Mouse (Mus musculus) embryonic facial prominence, embryonic 11.5 days (tissue): ENCODE data around the gene Selenof. TPM values are rescaled to one million over a fixed set of nuclear protein-coding genes. Genes with fewer than 3 reads are reported as not detected.

Experiments
- ATAC-seq: fragments of 200-750 bp; cut with Nextera tagmentation; replicated peaks from 2 replicates; pipeline ENCODE4 v1.8.0; 2017; ENCODE audit warnings: low read depth; ENCODE audit not compliant: insufficient number of reproducible peaks, low FRiP score, low TSS enrichment
- DNase-seq: peaks from one replicate; pipeline ENCODE4 v3.0.0-alpha.2; 2015; ENCODE audit warnings: low spot score
- H3K27ac ChIP-seq: fragments of 300-500 bp; sonication (generic); replicated peaks from 2 replicates; pipeline ENCODE4 v1.5.1; 2014; ENCODE audit warnings: mild to moderate bottlenecking, low read depth, low read length, control low read depth
- H3K27me3 ChIP-seq: fragments of 300-500 bp; sonication (generic); 2 replicates; pipeline ENCODE4 v1.6.1; 2014; ENCODE audit warnings: mild to moderate bottlenecking, low read length, moderate library complexity, mixed read lengths; ENCODE audit not compliant: control insufficient read depth, insufficient read depth
- H3K36me3 ChIP-seq: fragments of 300-500 bp; sonication (generic); replicated peaks from 2 replicates; pipeline ENCODE4 v1.6.1; 2014; ENCODE audit warnings: low read depth, mild to moderate bottlenecking, low read length, moderate library complexity, mixed read lengths; ENCODE audit not compliant: control insufficient read depth, insufficient read depth
- H3K4me1 ChIP-seq: fragments of 300-500 bp; sonication (generic); 2 replicates; pipeline ENCODE4 v1.6.1; 2014; ENCODE audit warnings: low read length, mixed read lengths; ENCODE audit not compliant: control insufficient read depth, insufficient read depth
- H3K4me2 ChIP-seq: fragments of 300-500 bp; sonication (generic); 2 replicates; pipeline ENCODE4 v1.6.1; 2014; ENCODE audit warnings: low read depth, mild to moderate bottlenecking, control low read depth, low read length, moderate library complexity
- H3K4me3 ChIP-seq: fragments of 300-500 bp; sonication (generic); 2 replicates; pipeline ENCODE4 v1.5.1; 2014; ENCODE audit warnings: low read depth, low read length, control low read depth
- H3K9ac ChIP-seq: fragments of 300-500 bp; sonication (generic); replicated peaks from 2 replicates; pipeline ENCODE4 v1.6.1; 2014; ENCODE audit warnings: mild to moderate bottlenecking, control low read depth, low read length
- H3K9me3 ChIP-seq: fragments of 300-500 bp; sonication (generic); replicated peaks from 2 replicates; pipeline ENCODE4 v1.6.1; 2016; ENCODE audit warnings: mild to moderate bottlenecking, low read length, inconsistent platforms, mixed read lengths; ENCODE audit not compliant: control insufficient read depth
- WGBS: fragments of 180-500 bp; shearing (Covaris S2); extraction: QIAGEN DNeasy Blood & Tissue Kit; methylation state at CpG from one replicate; pipeline ENCODE4 v1.1.7; 2014; 5-methylcytosine and 5-hydroxymethylcytosine counted together
- polyA plus RNA-seq: library from polyadenylated mRNA; unstranded; fragments of >200 nt; fragmentation: Nextera tagmentation; extraction: Ambion mirVana; gene quantifications from 2 replicates; pipeline ENCODE4 v1.2.1, GENCODE M21; 2014

Selenof gene
- polyA plus RNA-seq, 1 experiment from 2014 or later: 420 TPM

GRCm38 (mm10) chr3:144580281-144580680, 10.2 kb downstream of the Selenof start:
- 94% methylated on average over 7 of the region's 7 CpGs for WGBS
- no peak for DNase-seq
- Histone ChIP-seq H3K9me3 (no peaks in the 10 kb centered on the region), H3K36me3 (no peaks in the 10 kb centered on the region; the same call in none of the 2 replicates), H3K27me3 (no peaks in the 10 kb centered on the region), H3K27ac (no peak overlapping the region), H3K4me3 (no peak overlapping the region), H3K4me2 (no peak overlapping the region), H3K9ac (no peak overlapping the region), H3K4me1 (no peaks in the 10 kb centered on the region)
- ATAC-seq: no peak

GRCm38 (mm10) chr3:144581842-144582241, 11.7 kb downstream of the Selenof start:
- Histone ChIP-seq H3K27me3 (no peaks in the 10 kb centered on the region), H3K27ac (no peak overlapping the region), H3K36me3 (no peaks in the 10 kb centered on the region; the same call in none of the 2 replicates), H3K4me2 (no peak overlapping the region), H3K4me3 (no peak overlapping the region), H3K9me3 (no peaks in the 10 kb centered on the region), H3K9ac (no peak overlapping the region), H3K4me1 (no peaks in the 10 kb centered on the region)
- no peak for DNase-seq
- ATAC-seq: no peak
- 79% methylated on average over 3 of the region's 3 CpGs for whole genome bisulfite sequencing

DNA sequence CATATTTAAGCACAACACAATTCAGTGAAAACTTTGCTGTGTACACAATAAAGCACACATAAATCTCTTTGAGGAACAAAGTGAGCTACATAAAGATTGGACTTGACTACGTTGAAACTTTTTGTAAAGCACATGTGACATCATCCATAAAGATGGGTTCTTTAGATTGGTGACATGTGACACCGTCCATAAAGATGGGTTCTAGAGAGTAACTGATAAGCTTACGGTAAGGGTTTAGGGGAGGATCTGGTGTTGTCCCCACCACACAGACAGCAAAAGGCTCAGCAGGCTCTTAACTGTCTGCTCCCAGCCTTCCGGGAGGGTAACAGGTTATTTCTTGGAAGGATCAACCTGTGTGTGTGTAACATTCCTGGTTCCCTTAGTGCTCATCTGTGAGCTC, 12.2 kb downstream of the Selenof start:
- H3K27me3 ChIP-seq: no peaks in the 10 kb centered on the region
- no peak overlapping the region for H3K4me2 ChIP-seq
- ATAC-seq (no peak), DNase-seq (no peak)
- H3K36me3 ChIP-seq: no peaks in the 10 kb centered on the region; the same call in none of the 2 replicates
- no peak overlapping the region for H3K27ac ChIP-seq
- no peaks in the 10 kb centered on the region for H3K9me3 ChIP-seq
- H3K4me1 ChIP-seq: no peaks in the 10 kb centered on the region
- 93% methylated on average over 4 of the region's 4 CpGs for WGBS
- no peak overlapping the region for H3K4me3 ChIP-seq
- no peak overlapping the region for H3K9ac ChIP-seq

DNA sequence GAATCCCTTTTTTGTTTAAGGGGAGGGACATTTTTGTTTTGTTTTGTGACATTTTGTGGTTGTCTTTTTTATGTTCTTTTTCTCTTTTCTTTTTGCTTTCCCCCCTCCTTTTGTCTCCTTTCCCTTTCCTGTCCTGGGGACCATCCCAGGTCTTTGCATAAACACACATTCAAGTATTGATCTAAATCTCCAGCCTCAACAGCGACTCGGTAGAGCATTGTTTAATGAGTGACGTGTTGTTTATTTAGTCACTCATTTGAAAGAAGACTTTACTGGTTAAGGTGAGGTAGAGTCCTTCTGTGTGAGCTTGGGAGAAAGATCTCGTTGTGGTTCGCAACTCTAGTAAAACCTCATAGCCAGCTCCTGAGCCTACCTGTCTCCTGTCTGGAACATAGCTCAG, 13.7 kb downstream of the Selenof start:
- H3K36me3 ChIP-seq: peaks cover 3% of the 10 kb centered on the region
- DNase-seq (no peak), ATAC-seq (no peak)
- H3K4me3 ChIP-seq: no peak overlapping the region
- no peak overlapping the region for H3K4me2 ChIP-seq
- no peaks in the 10 kb centered on the region for H3K27me3 ChIP-seq
- H3K9ac ChIP-seq: no peak overlapping the region
- H3K27ac ChIP-seq: no peak overlapping the region
- no peaks in the 10 kb centered on the region for H3K4me1 ChIP-seq
- no peaks in the 10 kb centered on the region for H3K9me3 ChIP-seq
- 71% methylated on average over 5 of the region's 5 CpGs for WGBS

- ATAC-seq: no peak
- DNase-seq: no peak
- H3K4me1 ChIP-seq: no peaks in the 10 kb centered on the region
- no peaks in the 10 kb centered on the region for H3K9me3 ChIP-seq
- peaks cover 3% of the 10 kb centered on the region for H3K36me3 ChIP-seq
- H3K27me3 ChIP-seq: no peaks in the 10 kb centered on the region
- no peak overlapping the region for H3K4me2 ChIP-seq
- no peak overlapping the region for H3K9ac ChIP-seq
- WGBS: 86% methylated on average over 6 of the region's 6 CpGs
- no peak overlapping the region for H3K27ac ChIP-seq
- no peak overlapping the region for H3K4me3 ChIP-seq
Measured at GRCm38 (mm10) chr3:144584789-144585553, 14.9 kb downstream of the Selenof start.

- H3K4me1 ChIP-seq: no peaks in the 10 kb centered on the region
- H3K9me3 ChIP-seq: no peaks in the 10 kb centered on the region
- H3K27ac ChIP-seq: no peak overlapping the region
- ATAC-seq: no peak
- no peak overlapping the region for H3K4me3 ChIP-seq
- no peak for DNase-seq
- 87% methylated on average over 7 of the region's 7 CpGs for WGBS
- no peak overlapping the region for H3K9ac ChIP-seq
- H3K27me3 ChIP-seq: no peaks in the 10 kb centered on the region
- no peak overlapping the region for H3K4me2 ChIP-seq
- peaks cover 5% of the 10 kb centered on the region for H3K36me3 ChIP-seq
Measured at GRCm38 (mm10) chr3:144586731-144587130, 16.6 kb downstream of the Selenof start.

GRCm38 (mm10) chr3:144589189-144589890, 19.2 kb downstream of the Selenof start:
- peaks cover 5% of the 10 kb centered on the region for H3K36me3 ChIP-seq
- no peak overlapping the region for H3K9ac ChIP-seq
- no peak for ATAC-seq
- no peaks in the 10 kb centered on the region for H3K27me3 ChIP-seq
- no peak overlapping the region for H3K4me3 ChIP-seq
- no peak overlapping the region for H3K4me2 ChIP-seq
- no peak for DNase-seq
- 90% methylated on average over 8 of the region's 8 CpGs for WGBS
- H3K4me1 ChIP-seq: no peaks in the 10 kb centered on the region
- no peak overlapping the region for H3K27ac ChIP-seq
- H3K9me3 ChIP-seq: no peaks in the 10 kb centered on the region
